Mouse (Mus musculus) E14TG2a.4 (cell line): Measurements from ENCODE around the gene Bend3.

Source experiments
- CTCF ChIP-seq: conservative IDR thresholded peaks from 2 replicates; pipeline ENCODE4 v1.5.1; 2014; ENCODE audit warnings: low read length
- NANOG ChIP-seq: IDR thresholded peaks from 2 replicates; pipeline ENCODE4 v1.6.1; 2014; ENCODE audit warnings: borderline replicate concordance, low read length, mixed read lengths
- POU5F1 ChIP-seq: IDR thresholded peaks from 2 replicates; pipeline ENCODE4 v1.6.1; 2014; ENCODE audit warnings: low read length, borderline replicate concordance

- TF ChIP-seq CTCF (no peak), POU5F1 (no peak), NANOG (no peak)
Observed at GRCm38 (mm10) chr10:43468293-43468692, 10.3 kb upstream of the Bend3 start.
